Mouse (Mus musculus) lung, embryonic 15.5 days (tissue): ENCODE data around the gene Zmynd8. TPM values are rescaled to one million over a fixed set of nuclear protein-coding genes. Genes with fewer than 3 reads are reported as not detected.

ENCODE experiments used
- ATAC-seq: fragments of 200-750 bp; cut with Nextera tagmentation; 2 replicates; pipeline ENCODE4 v1.8.0; 2017; ENCODE audit warnings: moderate number of reproducible peaks, borderline replicate concordance; ENCODE audit not compliant: low FRiP score, low TSS enrichment; ENCODE audit errors: extremely low read depth
- H3K27ac ChIP-seq: fragments of 300-500 bp; sonication (generic); 2 replicates; pipeline ENCODE4 v1.5.1; 2015; ENCODE audit warnings: moderate library complexity, mild to moderate bottlenecking, inconsistent platforms
- H3K27me3 ChIP-seq: fragments of 300-500 bp; sonication (generic); 2 replicates; pipeline ENCODE4 v1.6.1; 2015; ENCODE audit warnings: inconsistent platforms
- H3K36me3 ChIP-seq: fragments of 300-500 bp; sonication (generic); 2 replicates; pipeline ENCODE4 v1.6.1; 2015; ENCODE audit warnings: inconsistent platforms
- H3K4me1 ChIP-seq: fragments of 300-500 bp; sonication (generic); 2 replicates; pipeline ENCODE4 v1.6.1; 2015; ENCODE audit warnings: inconsistent platforms
- H3K4me2 ChIP-seq: fragments of 300-500 bp; sonication (generic); 2 replicates; pipeline ENCODE4 v1.6.1; 2015; ENCODE audit warnings: inconsistent platforms, mild to moderate bottlenecking, moderate library complexity
- H3K4me3 ChIP-seq: fragments of 300-500 bp; sonication (generic); 2 replicates; pipeline ENCODE4 v1.5.1; 2015; ENCODE audit warnings: mild to moderate bottlenecking, inconsistent platforms
- H3K9ac ChIP-seq: fragments of 300-500 bp; sonication (generic); 2 replicates; pipeline ENCODE4 v1.6.1; 2015; ENCODE audit warnings: inconsistent platforms
- H3K9me3 ChIP-seq: fragments of 300-500 bp; sonication (generic); 2 replicates; pipeline ENCODE4 v1.6.1; 2016; ENCODE audit warnings: inconsistent platforms
- WGBS: fragments of 180-500 bp; shearing (Covaris S2); methylation state at CpG from one replicate; pipeline ENCODE4 v1.1.7; 2015; 5-methylcytosine and 5-hydroxymethylcytosine counted together
- polyA plus RNA-seq: library from polyadenylated mRNA; unstranded; fragments of >200 nt; fragmentation: Nextera tagmentation; extraction: Ambion mirVana; gene quantifications from 2 replicates; pipeline ENCODE4 v1.2.1, GENCODE M21; 2015

Zmynd8 gene
- polyA plus RNA-seq, 1 experiment from 2014 or later, result 46.0 TPM

GRCm38 (mm10) chr2:165864769-165865168, 34.0 kb downstream of the Zmynd8 start:
- no peaks in the 10 kb centered on the region for H3K9me3 ChIP-seq
- H3K4me2 ChIP-seq, result no peak overlapping the region
- peak overlapping the region; percentile 32 for H3K27ac ChIP-seq
- ATAC-seq, result no peak
- no peaks in the 10 kb centered on the region for H3K36me3 ChIP-seq
- peaks cover 68% of the 10 kb centered on the region for H3K4me1 ChIP-seq
- WGBS, result 44% methylated on average over 3 of the region's 3 CpGs
- H3K9ac ChIP-seq, result no peak overlapping the region
- H3K27me3 ChIP-seq, result no peaks in the 10 kb centered on the region
- H3K4me3 ChIP-seq, result no peak overlapping the region

GRCm38 (mm10) chr2:165861683-165862594, 36.9 kb downstream of the Zmynd8 start:
- H3K27me3 ChIP-seq, result no peaks in the 10 kb centered on the region
- H3K4me2 ChIP-seq, result no peak overlapping the region
- no peak overlapping the region for H3K4me3 ChIP-seq
- no peaks in the 10 kb centered on the region for H3K36me3 ChIP-seq
- H3K27ac ChIP-seq, result no peak overlapping the region
- no peak overlapping the region for H3K9ac ChIP-seq
- ATAC-seq, result no peak
- peaks cover 70% of the 10 kb centered on the region for H3K4me1 ChIP-seq
- WGBS, result 81% methylated on average over 26 of the region's 26 CpGs
- no peaks in the 10 kb centered on the region for H3K9me3 ChIP-seq

- no peak overlapping the region for H3K4me2 ChIP-seq
- H3K4me3 ChIP-seq, result no peak overlapping the region
- no peak overlapping the region for H3K9ac ChIP-seq
- H3K4me1 ChIP-seq, result peaks cover 71% of the 10 kb centered on the region
- no peaks in the 10 kb centered on the region for H3K9me3 ChIP-seq
- no peak for ATAC-seq
- WGBS, result 92% methylated on average over 20 of the region's 20 CpGs
- H3K27me3 ChIP-seq, result no peaks in the 10 kb centered on the region
- no peaks in the 10 kb centered on the region for H3K36me3 ChIP-seq
- H3K27ac ChIP-seq, result no peak overlapping the region
Observed at GRCm38 (mm10) chr2:165860962-165861682, 37.7 kb downstream of the Zmynd8 start.

GRCm38 (mm10) chr2:165860447-165860846, 38.4 kb downstream of the Zmynd8 start:
- no peaks in the 10 kb centered on the region for H3K36me3 ChIP-seq
- H3K4me3 ChIP-seq, result no peak overlapping the region
- peaks cover 76% of the 10 kb centered on the region for H3K4me1 ChIP-seq
- H3K27ac ChIP-seq, result peak overlapping the region; percentile 97
- H3K9ac ChIP-seq, result no peak overlapping the region
- H3K27me3 ChIP-seq, result no peaks in the 10 kb centered on the region
- ATAC-seq, result no peak
- no peak overlapping the region for H3K4me2 ChIP-seq
- WGBS, result 92% methylated on average over 6 of the region's 6 CpGs
- no peaks in the 10 kb centered on the region for H3K9me3 ChIP-seq

- Histone ChIP-seq H3K4me1 (peaks cover 77% of the 10 kb centered on the region), H3K4me3 (0 out of 2 replicates have a peak overlapping the region, but pooled peaks have one; percentile 6), H3K9me3 (no peaks in the 10 kb centered on the region), H3K27ac (peak overlapping the region; percentile 97), H3K27me3 (no peaks in the 10 kb centered on the region), H3K9ac (peak overlapping the region; percentile 38; the same call in 1 of the 2 replicates), H3K4me2 (peak overlapping the region; percentile 43), H3K36me3 (no peaks in the 10 kb centered on the region)
- ATAC-seq, result no peak
- 18% methylated on average over 12 of the region's 12 CpGs for WGBS
Observed at GRCm38 (mm10) chr2:165858453-165859384, 40.1 kb downstream of the Zmynd8 start.

- Histone ChIP-seq H3K4me1 (peaks cover 78% of the 10 kb centered on the region), H3K9ac (peak overlapping the region; percentile 38), H3K27me3 (no peaks in the 10 kb centered on the region), H3K9me3 (no peaks in the 10 kb centered on the region), H3K4me3 (peak overlapping the region; percentile 6; the same call in 1 of the 2 replicates), H3K4me2 (peak overlapping the region; percentile 43), H3K36me3 (no peaks in the 10 kb centered on the region), H3K27ac (peak overlapping the region; percentile 97)
- peak; percentile 36; the same call in 1 of the 2 replicates for ATAC-seq
- 3% methylated on average over 22 of the region's 22 CpGs for WGBS
Observed at GRCm38 (mm10) chr2:165857841-165858426, 40.9 kb downstream of the Zmynd8 start.

- no peaks in the 10 kb centered on the region for H3K36me3 ChIP-seq
- ATAC-seq, result peak; percentile 56
- H3K9ac ChIP-seq, result peak overlapping the region; percentile 38
- peak overlapping the region; percentile 6; the same call in 1 of the 2 replicates for H3K4me3 ChIP-seq
- H3K27me3 ChIP-seq, result no peaks in the 10 kb centered on the region
- 20% methylated on average over 4 of the region's 4 CpGs for WGBS
- H3K27ac ChIP-seq, result peak overlapping the region; percentile 97
- no peaks in the 10 kb centered on the region for H3K9me3 ChIP-seq
- peaks cover 82% of the 10 kb centered on the region for H3K4me1 ChIP-seq
- H3K4me2 ChIP-seq, result peak overlapping the region; percentile 43
Observed at GRCm38 (mm10) chr2:165857395-165857831, 41.4 kb downstream of the Zmynd8 start.

GRCm38 (mm10) chr2:165856611-165857200, 42.1 kb downstream of the Zmynd8 start:
- H3K27me3 ChIP-seq, result no peaks in the 10 kb centered on the region
- no peaks in the 10 kb centered on the region for H3K9me3 ChIP-seq
- 0 out of 2 replicates have a peak overlapping the region, but pooled peaks have one; percentile 43 for H3K4me2 ChIP-seq
- no peak overlapping the region for H3K9ac ChIP-seq
- H3K4me1 ChIP-seq, result peaks cover 84% of the 10 kb centered on the region
- ATAC-seq, result no peak
- no peaks in the 10 kb centered on the region; the same call in 1 of the 2 replicates for H3K36me3 ChIP-seq
- H3K27ac ChIP-seq, result peak overlapping the region; percentile 97
- no peak overlapping the region for H3K4me3 ChIP-seq
- 65% methylated on average over 7 of the region's 7 CpGs for WGBS

- 42% methylated on average over 6 of the region's 6 CpGs for WGBS
- H3K9ac ChIP-seq, result no peak overlapping the region
- no peak overlapping the region for H3K4me2 ChIP-seq
- no peaks in the 10 kb centered on the region for H3K27me3 ChIP-seq
- H3K27ac ChIP-seq, result peak overlapping the region; percentile 97
- no peak overlapping the region for H3K4me3 ChIP-seq
- H3K4me1 ChIP-seq, result peaks cover 91% of the 10 kb centered on the region
- peaks cover 4% of the 10 kb centered on the region for H3K36me3 ChIP-seq
- ATAC-seq, result no peak
- H3K9me3 ChIP-seq, result no peaks in the 10 kb centered on the region
Observed at GRCm38 (mm10) chr2:165855641-165856301, 43.0 kb downstream of the Zmynd8 start.
